Mouse (Mus musculus) E14TG2a.4 (cell line): ENCODE data around the gene Prex1.
A peak's percentile ranks its signal among the peaks of the same experiment; 100 is the strongest.

Experiments
- H3K27me3 ChIP-seq: 2 replicates; pipeline ENCODE4 v1.6.1; 2014; ENCODE audit warnings: low read length, control low read depth; ENCODE audit not compliant: insufficient read depth
- H3K36me3 ChIP-seq: 2 replicates; pipeline ENCODE4 v1.6.1; 2014; ENCODE audit warnings: low read length, control low read depth; ENCODE audit not compliant: insufficient read depth
- H3K4me1 ChIP-seq: replicated peaks from 2 replicates; pipeline ENCODE4 v1.6.1; 2014; ENCODE audit warnings: low read depth, low read length, control low read depth
- H3K4me3 ChIP-seq: replicated peaks from 2 replicates; pipeline ENCODE4 v1.5.1; 2014; ENCODE audit warnings: mild to moderate bottlenecking, low read length
- H3K9me3 ChIP-seq: 2 replicates; pipeline ENCODE4 v1.6.1; 2014; ENCODE audit warnings: low read length, control low read depth
- CTCF ChIP-seq: conservative IDR thresholded peaks from 2 replicates; pipeline ENCODE4 v1.5.1; 2014; ENCODE audit warnings: low read length
- NANOG ChIP-seq: IDR thresholded peaks from 2 replicates; pipeline ENCODE4 v1.6.1; 2014; ENCODE audit warnings: borderline replicate concordance, low read length, mixed read lengths
- POU5F1 ChIP-seq: IDR thresholded peaks from 2 replicates; pipeline ENCODE4 v1.6.1; 2014; ENCODE audit warnings: low read length, borderline replicate concordance

Gene Prex1

DNA sequence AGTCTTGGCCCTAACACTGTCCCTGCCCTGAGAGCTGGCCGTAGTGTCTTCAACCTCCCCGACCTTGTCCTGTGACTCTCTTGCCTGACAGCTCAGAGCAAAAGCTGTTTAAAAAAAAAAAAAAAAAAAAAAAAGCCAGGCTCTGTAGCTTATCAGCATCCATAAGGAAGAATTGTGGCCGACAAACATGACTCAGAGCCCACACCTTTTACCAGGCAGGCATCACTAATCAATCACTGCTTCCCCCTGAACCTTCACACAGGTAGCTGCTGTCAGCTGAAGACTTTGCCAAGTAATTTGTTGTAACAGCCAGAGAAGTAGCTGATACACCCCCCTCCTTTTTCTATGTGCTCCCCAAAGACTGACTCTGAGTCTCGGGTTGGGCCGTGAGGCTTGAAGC lies 140.0 kb downstream of the Prex1 start:
- Histone ChIP-seq H3K4me1 (peaks cover 31% of the 10 kb centered on the region), H3K9me3 (no peaks in the 10 kb centered on the region), H3K4me3 (no peak overlapping the region), H3K36me3 (no peaks in the 10 kb centered on the region), H3K27me3 (peaks cover 7% of the 10 kb centered on the region; the same call in 1 of the 2 replicates)
- TF ChIP-seq CTCF (no peak), POU5F1 (no peak), NANOG (no peak)

DNA sequence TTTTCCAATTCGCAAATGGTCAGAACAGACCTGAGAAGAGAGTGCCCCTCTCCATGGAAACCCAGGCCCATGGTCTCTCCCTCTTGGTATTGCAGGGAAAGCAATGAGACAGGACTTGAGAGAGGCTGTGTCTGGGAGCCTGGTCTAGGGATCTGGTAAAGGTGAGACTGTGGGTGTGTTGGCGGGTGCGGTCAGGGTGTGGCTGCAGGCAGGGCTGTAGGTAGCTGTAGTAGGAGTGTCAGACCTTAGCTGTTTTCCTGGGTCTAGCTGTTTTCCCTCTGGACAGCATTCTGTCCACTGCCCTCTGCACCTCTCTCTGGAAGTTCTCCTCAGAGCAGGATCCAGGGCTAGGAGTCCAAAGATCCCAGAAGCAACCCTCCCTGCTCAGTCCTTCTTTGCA lies 141.3 kb downstream of the Prex1 start:
- no peak for TF ChIP-seq POU5F1
- TF ChIP-seq NANOG: no peak
- no peak for TF ChIP-seq CTCF
- no peaks in the 10 kb centered on the region for H3K36me3 ChIP-seq
- H3K4me1 ChIP-seq: peaks cover 31% of the 10 kb centered on the region
- H3K9me3 ChIP-seq: no peaks in the 10 kb centered on the region
- peaks cover 7% of the 10 kb centered on the region; the same call in 1 of the 2 replicates for H3K27me3 ChIP-seq
- H3K4me3 ChIP-seq: no peak overlapping the region

DNA sequence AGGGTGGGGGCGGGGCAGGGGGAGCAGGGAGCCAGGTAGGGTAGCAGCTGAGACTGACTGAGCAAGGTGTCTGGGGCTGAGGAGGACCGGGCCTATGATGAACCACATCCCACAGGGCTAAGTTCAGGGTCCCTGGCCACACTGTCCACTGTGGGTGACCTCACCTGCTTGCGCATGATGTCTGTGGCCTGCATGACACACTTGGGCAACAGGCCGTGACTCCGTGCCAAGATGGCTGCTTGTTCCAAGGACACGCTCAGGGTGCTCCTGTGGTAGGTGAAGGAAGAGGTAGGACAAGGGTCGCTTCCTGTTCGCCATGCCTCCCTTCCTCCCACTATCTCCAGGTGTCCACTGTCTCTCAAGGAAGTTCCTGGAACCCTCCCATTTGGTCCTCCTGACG lies 144.4 kb downstream of the Prex1 start:
- TF ChIP-seq POU5F1 (no peak), CTCF (no peak), NANOG (no peak)
- peaks cover 30% of the 10 kb centered on the region for H3K4me1 ChIP-seq
- H3K27me3 ChIP-seq: no peaks in the 10 kb centered on the region
- no peak overlapping the region for H3K4me3 ChIP-seq
- H3K9me3 ChIP-seq: no peaks in the 10 kb centered on the region
- no peaks in the 10 kb centered on the region for H3K36me3 ChIP-seq

DNA sequence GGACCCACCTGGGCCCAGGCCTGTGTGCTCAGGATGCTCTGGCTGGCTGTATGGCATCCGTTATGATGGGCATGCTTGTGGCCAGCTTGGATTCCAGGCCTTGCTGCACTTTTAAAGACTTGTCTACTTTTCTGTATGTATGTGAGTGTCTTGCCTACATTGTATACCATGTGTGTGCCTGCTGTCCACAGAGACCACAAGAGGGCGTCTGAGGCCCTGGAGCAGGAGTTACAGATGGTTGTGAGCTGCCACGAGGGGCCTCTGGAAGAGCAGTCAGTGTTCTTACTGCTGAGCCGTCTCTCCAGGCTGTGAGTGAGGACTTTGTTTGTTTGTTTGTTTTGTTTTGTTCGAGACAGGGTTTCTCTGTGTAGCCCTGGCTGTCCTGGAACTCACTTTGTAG lies 148.1 kb downstream of the Prex1 start:
- no peaks in the 10 kb centered on the region for H3K36me3 ChIP-seq
- no peaks in the 10 kb centered on the region for H3K9me3 ChIP-seq
- peaks cover 22% of the 10 kb centered on the region; the same call in 1 of the 2 replicates for H3K4me1 ChIP-seq
- 0 out of 2 replicates have a peak, but pooled peaks cover 4% of the 10 kb centered on the region for H3K27me3 ChIP-seq
- no peak overlapping the region for H3K4me3 ChIP-seq
- TF ChIP-seq CTCF (peak; percentile 57), POU5F1 (no peak)

DNA sequence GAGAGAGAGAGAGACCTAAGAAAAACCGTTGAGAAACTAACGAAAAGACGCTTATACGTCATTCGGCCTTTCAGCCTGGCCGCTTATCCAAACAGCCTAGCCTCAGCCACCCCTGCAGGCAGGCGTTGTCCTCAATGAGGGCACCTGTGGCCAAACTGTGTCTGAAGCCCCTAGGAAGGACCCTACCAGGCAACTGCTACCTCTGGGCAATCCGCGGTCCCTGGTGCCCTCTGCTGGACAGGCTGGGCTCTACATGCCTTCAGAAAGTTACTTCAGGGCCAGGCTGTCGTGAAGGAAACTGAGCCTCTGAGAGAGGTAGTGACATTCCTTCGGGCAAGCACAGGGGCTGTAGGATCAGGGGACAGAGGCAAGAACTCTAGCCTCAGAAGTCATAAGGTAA lies 149.2 kb downstream of the Prex1 start:
- Histone ChIP-seq H3K27me3 (0 out of 2 replicates have a peak, but pooled peaks cover 4% of the 10 kb centered on the region), H3K9me3 (no peaks in the 10 kb centered on the region), H3K4me1 (peaks cover 14% of the 10 kb centered on the region; the same call in 1 of the 2 replicates), H3K36me3 (no peaks in the 10 kb centered on the region), H3K4me3 (no peak overlapping the region)
- TF ChIP-seq POU5F1: no peak
- TF ChIP-seq CTCF: peak; percentile 70
- no peak for TF ChIP-seq NANOG

DNA sequence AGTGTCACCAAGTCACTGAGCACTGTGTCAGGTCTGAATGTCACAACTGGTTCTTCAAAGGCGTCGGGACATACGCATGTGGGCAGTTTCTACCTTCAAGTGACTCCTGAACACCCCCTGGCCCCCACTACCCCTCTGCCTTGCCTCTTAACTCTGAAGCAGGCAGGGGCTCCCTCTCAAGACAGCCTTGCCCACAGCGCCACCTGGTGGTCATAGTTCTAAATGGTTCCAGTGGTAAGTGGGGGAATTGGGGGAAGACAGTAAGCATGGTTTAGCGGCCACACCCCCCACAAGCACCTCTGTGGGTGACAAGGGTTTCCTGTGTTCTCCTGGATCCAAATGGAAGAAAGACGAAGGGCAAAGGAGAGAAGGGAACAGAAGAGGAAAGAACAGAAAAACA lies 149.7 kb downstream of the Prex1 start:
- peak; percentile 64 for TF ChIP-seq CTCF
- no peak for TF ChIP-seq NANOG
- no peak overlapping the region for H3K4me3 ChIP-seq
- H3K27me3 ChIP-seq: 0 out of 2 replicates have a peak, but pooled peaks cover 4% of the 10 kb centered on the region
- no peaks in the 10 kb centered on the region for H3K36me3 ChIP-seq
- H3K4me1 ChIP-seq: peaks cover 14% of the 10 kb centered on the region; the same call in 1 of the 2 replicates
- H3K9me3 ChIP-seq: no peaks in the 10 kb centered on the region

DNA sequence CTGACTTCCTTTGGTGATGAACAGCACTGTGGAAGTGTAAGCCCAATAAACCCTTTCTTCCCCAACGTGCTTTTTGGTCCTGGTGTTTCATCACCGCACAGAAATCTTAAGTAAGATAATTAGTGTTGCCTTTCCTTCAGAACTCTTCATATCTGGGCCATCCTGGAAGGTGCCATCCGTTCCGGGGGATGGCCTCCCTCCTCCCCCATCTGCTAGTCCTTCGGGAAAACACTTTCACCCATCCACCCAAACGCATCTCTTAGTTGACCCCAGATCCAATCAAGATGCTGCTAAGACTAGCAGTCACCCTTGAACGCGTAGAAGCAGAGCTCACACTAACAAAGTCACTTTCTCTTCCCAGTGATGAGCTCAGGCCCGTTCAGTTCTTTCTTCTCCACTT lies 150.6 kb downstream of the Prex1 start:
- 0 out of 2 replicates have a peak, but pooled peaks cover 4% of the 10 kb centered on the region for H3K27me3 ChIP-seq
- no peaks in the 10 kb centered on the region for H3K36me3 ChIP-seq
- no peak overlapping the region for H3K4me3 ChIP-seq
- TF ChIP-seq CTCF (no peak), NANOG (no peak), POU5F1 (no peak)
- H3K9me3 ChIP-seq: no peaks in the 10 kb centered on the region
- peaks cover 14% of the 10 kb centered on the region; the same call in 1 of the 2 replicates for H3K4me1 ChIP-seq

DNA sequence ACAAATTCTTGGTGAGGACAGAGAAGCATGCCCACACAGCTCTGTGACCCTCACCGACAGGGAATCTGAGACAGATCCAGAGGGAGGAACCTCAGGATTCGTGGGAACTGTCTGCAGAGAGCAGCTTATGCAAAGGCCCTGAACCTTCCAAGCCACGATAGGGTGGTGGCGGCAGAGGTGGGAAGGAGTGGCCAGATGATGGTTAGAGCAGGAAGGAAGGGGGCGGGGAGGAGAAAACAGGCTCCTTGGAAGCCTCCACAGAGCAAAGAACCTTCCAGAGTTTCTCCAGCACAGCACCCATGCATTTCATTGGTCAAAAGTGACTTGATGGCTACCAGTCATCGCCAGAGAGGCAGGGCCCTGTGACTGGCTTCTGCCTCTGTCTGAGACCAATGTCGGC lies 151.9 kb downstream of the Prex1 start:
- H3K36me3 ChIP-seq: no peaks in the 10 kb centered on the region
- peaks cover 14% of the 10 kb centered on the region; the same call in 1 of the 2 replicates for H3K4me1 ChIP-seq
- H3K9me3 ChIP-seq: no peaks in the 10 kb centered on the region
- TF ChIP-seq CTCF: no peak
- TF ChIP-seq NANOG: no peak
- no peak for TF ChIP-seq POU5F1
- H3K4me3 ChIP-seq: no peak overlapping the region
- 0 out of 2 replicates have a peak, but pooled peaks cover 4% of the 10 kb centered on the region for H3K27me3 ChIP-seq

DNA sequence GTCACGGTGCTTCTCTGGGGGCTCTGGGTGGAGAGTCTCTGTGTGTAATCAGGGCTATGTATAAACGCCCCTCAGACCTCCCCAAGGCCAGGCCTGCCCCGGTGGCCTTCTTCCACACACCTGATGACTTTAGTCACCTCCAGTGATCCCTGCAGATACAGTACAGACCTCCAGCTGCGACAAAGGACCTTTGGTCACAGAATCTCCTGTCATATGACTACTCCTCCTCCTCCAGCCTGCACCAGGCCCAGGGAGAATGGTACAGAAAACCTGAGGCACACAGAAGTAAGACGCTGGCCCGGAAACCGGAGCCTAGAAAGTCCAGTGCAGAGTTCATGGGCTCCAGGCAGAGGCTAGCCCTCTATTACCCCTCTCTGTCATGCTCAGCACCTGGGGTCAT lies 152.8 kb downstream of the Prex1 start:
- no peak overlapping the region for H3K4me3 ChIP-seq
- no peaks in the 10 kb centered on the region for H3K36me3 ChIP-seq
- 0 out of 2 replicates have a peak, but pooled peaks cover 4% of the 10 kb centered on the region for H3K27me3 ChIP-seq
- peaks cover 14% of the 10 kb centered on the region; the same call in 1 of the 2 replicates for H3K4me1 ChIP-seq
- no peak for TF ChIP-seq NANOG
- TF ChIP-seq POU5F1: no peak
- no peak for TF ChIP-seq CTCF
- no peaks in the 10 kb centered on the region for H3K9me3 ChIP-seq
